Mouse (Mus musculus) CD4-positive, CD25-positive, alpha-beta regulatory T cell, adult 9 weeks (primary cell): Measurements from ENCODE around the gene Cd82. TPM values are rescaled to one million over a fixed set of nuclear protein-coding genes. Genes with fewer than 3 reads are reported as not detected.

ENCODE experiments used
- polyA plus RNA-seq: library from polyadenylated mRNA; unstranded; fragments of 100-300 nt; shearing (Covaris generic); gene quantifications from one replicate; pipeline ENCODE4 v1.2.1, GENCODE M21; 2017

Cd82 gene
- 777 TPM for polyA plus RNA-seq

GRCm38 (mm10) chr2:93462760-93463159 is at the start of gene Cd82:
Cd82 (minus strand) TSS chr2:93463140.

Other genes starting within 250 kb of the Cd82 start
- gene Tspan18, start 128.6 kb downstream of the Cd82 start, polyA plus RNA-seq = 0.07 TPM
- gene Gm10803, start 97.4 kb upstream of the Cd82 start, polyA plus RNA-seq = not detected
- not detected for gene Alx4, start 179.2 kb upstream of the Cd82 start, polyA plus RNA-seq